Mouse (Mus musculus) hindbrain, embryonic 16.5 days (tissue): ENCODE results near the gene Polr3e. TPM values are rescaled to one million over a fixed set of nuclear protein-coding genes. Genes with fewer than 3 reads are reported as not detected.

Experiments
- ATAC-seq: fragments of 200-750 bp; cut with Nextera tagmentation; 2 replicates; pipeline ENCODE4 v1.8.0; 2017; ENCODE audit warnings: moderate TSS enrichment, moderate library complexity
- H3K27ac ChIP-seq: fragments of 300-500 bp; sonication (generic); 2 replicates; pipeline ENCODE4 v1.5.1; 2014; ENCODE audit warnings: low read depth, mild to moderate bottlenecking, control low read depth, low read length, moderate library complexity
- H3K27me3 ChIP-seq: fragments of 300-500 bp; sonication (generic); replicated peaks from 2 replicates; pipeline ENCODE4 v1.6.1; 2014; ENCODE audit warnings: low read length; ENCODE audit not compliant: control insufficient read depth, insufficient read depth
- H3K36me3 ChIP-seq: fragments of 300-500 bp; sonication (generic); 2 replicates; pipeline ENCODE4 v1.6.1; 2014; ENCODE audit warnings: mild to moderate bottlenecking, low read length, moderate library complexity, mixed read lengths; ENCODE audit not compliant: control insufficient read depth, insufficient read depth
- H3K4me1 ChIP-seq: fragments of 300-500 bp; sonication (generic); 2 replicates; pipeline ENCODE4 v1.6.1; 2014; ENCODE audit warnings: low read depth, low read length; ENCODE audit not compliant: control insufficient read depth, insufficient read depth
- H3K4me2 ChIP-seq: fragments of 300-500 bp; sonication (generic); 2 replicates; pipeline ENCODE4 v1.6.1; 2014; ENCODE audit warnings: mild to moderate bottlenecking, low read length, control low read depth, moderate library complexity
- H3K4me3 ChIP-seq: fragments of 300-500 bp; sonication (generic); 2 replicates; pipeline ENCODE4 v1.5.1; 2014; ENCODE audit warnings: mild to moderate bottlenecking, low read length, control low read depth, moderate library complexity
- H3K9ac ChIP-seq: fragments of 300-500 bp; sonication (generic); 2 replicates; pipeline ENCODE4 v1.6.1; 2014; ENCODE audit warnings: low read depth, mild to moderate bottlenecking, control low read depth, low read length, moderate library complexity
- H3K9me3 ChIP-seq: fragments of 300-500 bp; sonication (generic); 2 replicates; pipeline ENCODE4 v1.6.1; 2014; ENCODE audit warnings: mild to moderate bottlenecking, low read length, moderate library complexity; ENCODE audit not compliant: control insufficient read depth
- WGBS: fragments of 180-500 bp; shearing (Covaris S2); extraction: QIAGEN DNeasy Blood & Tissue Kit; methylation state at CpG from one replicate; pipeline ENCODE4 v1.1.7; 2014; 5-methylcytosine and 5-hydroxymethylcytosine counted together
- polyA plus RNA-seq: library from polyadenylated mRNA; unstranded; fragments of >200 nt; fragmentation: Nextera tagmentation; extraction: Ambion mirVana; gene quantifications from 2 replicates; pipeline ENCODE4 v1.2.1, GENCODE M21; 2015

Gene Polr3e
- polyA plus RNA-seq, 1 experiment from 2014 or later = 24.0 TPM

DNA sequence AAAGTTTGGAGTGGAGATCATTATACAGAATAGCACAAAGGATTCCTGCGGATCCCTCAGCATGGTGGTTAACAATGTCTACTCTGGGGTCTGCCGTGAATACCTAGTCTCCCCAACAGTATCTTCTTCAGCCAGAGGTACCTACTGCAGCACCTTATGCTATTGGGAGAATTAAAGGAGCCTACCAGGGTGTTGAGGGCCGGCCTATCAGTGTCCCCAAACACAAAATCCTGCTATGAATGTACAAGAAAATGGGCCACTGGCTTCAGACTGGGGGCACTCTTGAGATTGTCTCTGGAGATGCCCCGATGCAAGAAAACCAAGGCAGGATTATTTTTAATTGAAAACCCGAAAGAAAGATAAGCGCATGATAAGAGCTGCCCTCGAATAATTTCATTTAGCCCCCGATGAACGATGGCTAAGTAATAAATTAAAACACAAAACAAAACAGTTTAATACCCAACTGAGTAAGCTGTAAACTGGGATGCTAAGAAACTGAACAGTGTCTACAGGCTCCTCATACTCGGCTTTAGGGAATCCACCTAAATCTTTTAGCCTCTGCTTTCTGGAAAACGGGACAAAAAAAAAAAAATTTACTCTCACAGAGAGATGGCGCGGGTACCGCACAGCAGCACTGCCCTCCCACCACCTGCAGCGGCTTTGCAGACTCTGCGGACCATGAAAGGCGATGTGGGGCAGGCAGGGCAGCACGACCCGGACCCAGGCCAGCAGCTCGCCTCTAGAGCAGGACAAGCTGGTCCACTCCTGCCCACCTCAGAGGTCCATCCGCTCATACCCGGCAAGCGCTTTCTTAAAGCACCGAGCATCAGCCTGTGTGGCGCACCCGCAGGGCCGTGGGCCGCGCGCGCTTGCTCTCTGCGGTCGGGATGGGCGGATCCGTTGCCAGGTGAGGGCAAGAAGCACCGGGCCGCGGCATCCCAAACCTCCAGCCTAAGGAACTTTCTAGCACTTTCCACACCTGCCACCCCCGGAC is 63.7 kb downstream of the Polr3e start:
- Histone ChIP-seq H3K9ac (peak overlapping the region; percentile 84), H3K4me3 (peak overlapping the region; percentile 92), H3K4me1 (peaks cover 12% of the 10 kb centered on the region), H3K27me3 (no peaks in the 10 kb centered on the region), H3K9me3 (no peaks in the 10 kb centered on the region), H3K27ac (peak overlapping the region; percentile 73; the same call in 1 of the 2 replicates), H3K4me2 (peak overlapping the region; percentile 87), H3K36me3 (no peaks in the 10 kb centered on the region)
- peak; percentile 49 for ATAC-seq
- WGBS = 3% methylated on average over 39 of the region's 39 CpGs

DNA sequence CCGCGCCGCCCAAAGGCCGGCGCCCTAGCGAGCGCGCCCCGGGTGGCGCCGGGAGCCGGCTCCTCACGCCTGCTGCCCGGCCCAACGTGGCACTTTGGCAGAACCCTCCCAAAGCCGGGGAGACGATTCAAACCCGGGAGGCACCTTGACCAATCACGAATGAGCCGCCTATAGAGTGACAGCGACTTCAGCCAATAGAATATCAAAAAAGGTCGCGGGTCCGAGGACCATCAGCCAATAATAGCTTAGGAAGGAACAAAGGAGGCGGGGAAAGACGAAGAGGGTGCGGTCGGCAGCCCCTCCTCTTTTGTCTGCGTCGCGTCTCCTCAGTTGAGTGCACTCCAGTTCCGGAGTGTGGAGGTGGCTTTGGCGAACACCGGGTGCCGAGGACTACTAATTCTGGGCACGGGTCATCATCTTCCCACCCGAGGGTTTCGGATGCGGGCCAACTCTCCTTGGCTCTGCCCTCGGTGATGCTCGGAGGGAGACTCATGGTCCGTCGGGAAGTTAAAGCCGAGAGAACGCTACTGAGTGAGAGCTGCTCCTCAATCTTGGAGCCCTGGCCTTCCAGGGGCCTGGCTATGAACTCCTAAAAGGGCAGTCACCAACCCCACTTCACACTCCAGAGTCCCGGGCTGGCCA is 64.8 kb downstream of the Polr3e start, which contains the start of the genes Cdr2 and Mfsd13b:
Cdr2 (minus strand) TSS at position 113 of the 642 bp plus-strand sequence.
Mfsd13b (plus strand) TSS at position 310 of the 642 bp plus-strand sequence.
- peak within 1 kb of the TSS; percentile 84 for H3K9ac ChIP-seq
- H3K4me1 ChIP-seq = peaks cover 8% of the 10 kb centered on the region
- WGBS = under 1% methylated on average over 46 of the region's 46 CpGs
- H3K27ac ChIP-seq = peak within 1 kb of the TSS; percentile 73
- H3K4me2 ChIP-seq = peak within 1 kb of the TSS; percentile 87
- H3K4me3 ChIP-seq = peak within 1 kb of the TSS; percentile 92
- no peaks in the 10 kb centered on the region for H3K27me3 ChIP-seq
- no peaks in the 10 kb centered on the region for H3K36me3 ChIP-seq
- H3K9me3 ChIP-seq = no peaks in the 10 kb centered on the region
- peak; percentile 98 for ATAC-seq

DNA sequence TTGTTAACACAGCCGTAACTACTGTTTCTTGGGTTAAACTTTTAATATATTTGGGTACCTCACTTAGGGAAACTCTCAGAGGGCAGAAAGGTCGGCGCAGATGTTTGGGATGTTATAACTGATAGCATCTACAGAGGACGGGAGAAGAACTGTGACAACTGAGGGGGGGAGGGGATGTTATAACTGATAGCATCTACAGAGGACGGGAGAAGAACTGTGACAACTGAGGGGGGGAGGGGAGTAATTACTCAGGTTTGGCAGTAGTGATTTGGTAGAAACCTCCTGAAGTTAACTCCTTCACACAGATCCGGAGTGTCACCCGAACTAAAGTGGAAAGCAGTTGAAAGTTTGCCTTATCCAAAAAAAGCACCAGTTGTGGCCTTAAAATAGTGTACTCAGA is 65.4 kb downstream of the Polr3e start:
- ATAC-seq = no peak
- 15% methylated on average over 7 of the region's 7 CpGs for WGBS
- H3K4me3 ChIP-seq = peak overlapping the region; percentile 92
- peak overlapping the region; percentile 69 for H3K4me2 ChIP-seq
- peak overlapping the region; percentile 69 for H3K9ac ChIP-seq
- peaks cover 5% of the 10 kb centered on the region for H3K4me1 ChIP-seq
- no peaks in the 10 kb centered on the region for H3K9me3 ChIP-seq
- H3K27ac ChIP-seq = peak overlapping the region; percentile 65; the same call in 1 of the 2 replicates
- H3K36me3 ChIP-seq = no peaks in the 10 kb centered on the region
- no peaks in the 10 kb centered on the region for H3K27me3 ChIP-seq

GRCm38 (mm10) chr7:120991191-120991590 is 73.6 kb downstream of the Polr3e start:
- no peak overlapping the region for H3K4me3 ChIP-seq
- no peaks in the 10 kb centered on the region for H3K4me1 ChIP-seq
- no peak overlapping the region for H3K4me2 ChIP-seq
- no peak for ATAC-seq
- H3K9me3 ChIP-seq = no peaks in the 10 kb centered on the region
- H3K36me3 ChIP-seq = no peaks in the 10 kb centered on the region
- 53% methylated on average over 8 of the region's 8 CpGs for WGBS
- no peaks in the 10 kb centered on the region for H3K27me3 ChIP-seq
- H3K9ac ChIP-seq = no peak overlapping the region
- H3K27ac ChIP-seq = no peak overlapping the region

Other genes starting within 250 kb of the Polr3e start
- 0.48 and 0.49 TPM in 2 replicates for gene Pdzd9, start 247.4 kb upstream of the Polr3e start, polyA plus RNA-seq
- gene Mosmo, start 240.1 kb upstream of the Polr3e start, polyA plus RNA-seq = 8.0 and 9.2 TPM in 2 replicates
- 2.0 and 2.8 TPM in 2 replicates for gene Vwa3a, start 178.4 kb upstream of the Polr3e start, polyA plus RNA-seq
- 0.11 and 0.16 TPM in 2 replicates for gene Gm5737, start 105.4 kb upstream of the Polr3e start, polyA plus RNA-seq
- gene Eef2k, start 74.9 kb upstream of the Polr3e start, polyA plus RNA-seq = 37.4 and 40.3 TPM in 2 replicates
- gene Cdr2, start 64.6 kb downstream of the Polr3e start, polyA plus RNA-seq = 14.7 and 15.3 TPM in 2 replicates
- 0.35 TPM in 1 of 2 replicates, not detected in the other for gene Mfsd13b, start 64.8 kb downstream of the Polr3e start, polyA plus RNA-seq
- 167 and 175 TPM in 2 replicates for gene Mettl9, start 116.7 kb downstream of the Polr3e start, polyA plus RNA-seq
- gene Igsf6, start 156.8 kb downstream of the Polr3e start, polyA plus RNA-seq = 1.0 and 1.2 TPM in 2 replicates
- gene Otoa, start 163.9 kb downstream of the Polr3e start, polyA plus RNA-seq = 0.20 and 0.29 TPM in 2 replicates